In the genomic region with DNA sequence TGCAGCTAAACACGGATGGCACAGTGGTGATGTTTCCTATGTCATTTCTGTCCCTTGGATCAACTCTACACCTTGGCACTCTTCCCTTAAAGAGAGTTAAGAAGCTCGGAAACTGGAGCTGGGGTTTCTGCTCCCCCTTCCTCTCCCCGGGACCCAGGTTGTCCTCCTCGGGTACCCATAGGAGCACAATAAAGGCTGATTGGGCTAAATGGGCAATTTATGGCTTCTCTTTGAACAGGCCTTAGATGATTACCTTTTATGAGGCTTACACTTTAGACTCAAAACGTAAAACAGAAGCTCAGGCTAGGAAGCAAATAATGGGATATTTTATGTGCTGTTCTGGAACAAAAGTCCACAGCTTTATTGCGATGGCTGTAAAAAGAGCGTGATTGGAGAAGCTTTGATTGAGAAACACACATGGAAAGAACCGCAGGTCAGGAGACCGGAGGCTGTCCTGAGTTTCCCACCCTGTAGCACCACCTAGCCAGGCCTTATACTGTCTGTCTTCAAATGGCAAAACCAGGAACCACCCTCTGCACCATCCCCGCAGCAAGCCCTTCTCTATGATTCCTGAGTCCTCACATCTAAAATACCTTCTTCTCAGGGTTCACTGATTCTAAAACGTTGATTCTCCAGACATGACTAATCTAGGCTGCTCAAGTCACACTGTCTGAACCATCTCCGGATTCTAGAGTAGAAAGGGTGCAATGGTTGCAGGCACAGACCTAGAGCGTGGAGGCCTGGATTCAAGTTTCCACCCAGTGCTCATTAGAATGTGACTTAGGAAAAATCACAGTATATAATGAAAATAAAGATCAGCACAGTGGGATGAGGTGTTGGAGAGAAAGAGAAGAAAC, we compare ENCODE assay signal across 19 mouse cellular contexts.
A peak's percentile ranks its signal among the peaks of the same experiment; 100 is the strongest.
DNase-seq lines count a peak whose midpoint lies in the region; ATAC-seq and TF ChIP-seq lines count a peak whose summit lies in the region.
"Had no signal": no experiment of that assay in that cellular context is flagged by ENCODE, and none has a peak within 500 bp of the region (broad histone marks: within the 10 kb centered on the region; RNA-seq: fewer than 3 reads in every experiment).

No protein-coding gene starts in this region.

- no peak for TF ChIP-seq CTCF in intestine, postnatal 0 days (IDR thresholded peaks at IDR 0.05; ENCODE audit: low read depth)

- peaks cover 98% of the 10 kb centered on the region for H3K27me3 ChIP-seq in limb, embryonic 13.5 days
- peaks cover 98% of the 10 kb centered on the region for H3K27me3 ChIP-seq in limb, embryonic 10.5 days (ENCODE audit: low read depth, poor library complexity, severe bottlenecking)
- H3K27me3 ChIP-seq in midbrain, embryonic 15.5 days (replicated peaks) = peaks cover 11% of the 10 kb centered on the region; the same call in 1 of the 2 replicates
- H3K27me3 ChIP-seq in midbrain, embryonic 14.5 days (ENCODE audit: control insufficient read depth, insufficient read depth, low read length) = peaks cover 5% of the 10 kb centered on the region; the same call in 1 of the 2 replicates
- H3K27me3 ChIP-seq in intestine, embryonic 14.5 days (replicated peaks; ENCODE audit: control insufficient read depth, insufficient read depth, low read length) = peaks cover 26% of the 10 kb centered on the region
- H3K27me3 ChIP-seq in intestine, postnatal 0 days (replicated peaks; ENCODE audit: control insufficient read depth, insufficient read depth, low read length) = no peaks in the 10 kb centered on the region

- DNase-seq in limb, embryonic 10.5 days (ENCODE audit: low spot score) = no peak
- no peak for DNase-seq in midbrain, embryonic 14.5 days
- DNase-seq in intestine, embryonic 14.5 days (ENCODE audit: low spot score) = no peak
- DNase-seq in right cerebral cortex, postnatal 10 days (ENCODE audit: low spot score in 2 of 2) = no peak
- DNase-seq in kidney, adult 9 months = no peak
- DNase-seq: gastrocnemius, postnatal 25 days had no signal

- H3K36me3 ChIP-seq in limb, embryonic 13.5 days = no peaks in the 10 kb centered on the region
- no peaks in the 10 kb centered on the region for H3K36me3 ChIP-seq in limb, embryonic 10.5 days
- H3K36me3 ChIP-seq in midbrain, embryonic 15.5 days (replicated peaks) = no peaks in the 10 kb centered on the region
- no peaks in the 10 kb centered on the region for H3K36me3 ChIP-seq in midbrain, embryonic 14.5 days (ENCODE audit: control insufficient read depth, insufficient read depth, low read length)
- no peaks in the 10 kb centered on the region for H3K36me3 ChIP-seq in intestine, embryonic 14.5 days (ENCODE audit: control insufficient read depth, insufficient read depth, low read length)
- no peaks in the 10 kb centered on the region for H3K36me3 ChIP-seq in intestine, postnatal 0 days (ENCODE audit: control insufficient read depth, insufficient read depth)
- H3K36me3 ChIP-seq: embryonic facial prominence, embryonic 10.5 days; embryonic facial prominence, embryonic 13.5 days; forebrain, embryonic 12.5 days; G1E; heart, embryonic 12.5 days; heart, embryonic 15.5 days; hindbrain, embryonic 10.5 days; hindbrain, embryonic 13.5 days had no signal

- H3K27ac ChIP-seq in limb, embryonic 13.5 days = no peak overlapping the region
- H3K27ac ChIP-seq in limb, embryonic 10.5 days = no peak overlapping the region
- no peak overlapping the region for H3K27ac ChIP-seq in midbrain, embryonic 15.5 days
- H3K27ac ChIP-seq in midbrain, embryonic 14.5 days (replicated peaks; ENCODE audit: low read depth, low read length) = no peak overlapping the region
- H3K27ac ChIP-seq in intestine, embryonic 14.5 days (ENCODE audit: low read depth) = peak overlapping the region; percentile 20; the same call in 1 of the 2 replicates
- H3K27ac ChIP-seq in intestine, postnatal 0 days (ENCODE audit: low read depth, low read length) = peak overlapping the region; percentile 78
- H3K27ac ChIP-seq: embryonic facial prominence, embryonic 10.5 days; embryonic facial prominence, embryonic 13.5 days; forebrain, embryonic 12.5 days; heart, embryonic 15.5 days; hindbrain, embryonic 10.5 days; hindbrain, embryonic 13.5 days had no signal

- no peak overlapping the region for H3K9ac ChIP-seq in limb, embryonic 13.5 days
- no peak overlapping the region for H3K9ac ChIP-seq in midbrain, embryonic 15.5 days
- H3K9ac ChIP-seq in midbrain, embryonic 14.5 days (replicated peaks; ENCODE audit: low read length) = no peak overlapping the region
- no peak overlapping the region for H3K9ac ChIP-seq in intestine, embryonic 14.5 days (ENCODE audit: low read length)
- no peak overlapping the region for H3K9ac ChIP-seq in intestine, postnatal 0 days (ENCODE audit: low read depth, low read length)
- H3K9ac ChIP-seq: embryonic facial prominence, embryonic 13.5 days; forebrain, embryonic 12.5 days; forebrain, postnatal 0 days; heart, embryonic 12.5 days; heart, embryonic 15.5 days; hindbrain, embryonic 13.5 days had no signal

- peaks cover 15% of the 10 kb centered on the region for H3K4me1 ChIP-seq in limb, embryonic 13.5 days
- H3K4me1 ChIP-seq in limb, embryonic 10.5 days = peaks cover 51% of the 10 kb centered on the region
- H3K4me1 ChIP-seq in midbrain, embryonic 15.5 days = peaks cover 5% of the 10 kb centered on the region; the same call in 1 of the 2 replicates
- 0 out of 2 replicates have a peak, but pooled peaks cover 4% of the 10 kb centered on the region for H3K4me1 ChIP-seq in midbrain, embryonic 14.5 days (ENCODE audit: control insufficient read depth, insufficient read depth, low read length)
- peaks cover 4% of the 10 kb centered on the region; the same call in 1 of the 2 replicates for H3K4me1 ChIP-seq in intestine, embryonic 14.5 days (replicated peaks; ENCODE audit: control insufficient read depth, insufficient read depth, low read length)
- H3K4me1 ChIP-seq in intestine, postnatal 0 days (replicated peaks; ENCODE audit: control insufficient read depth, insufficient read depth, low read length) = no peaks in the 10 kb centered on the region; the same call in 1 of the 2 replicates

- H3K9me3 ChIP-seq in limb, embryonic 13.5 days = no peaks in the 10 kb centered on the region
- H3K9me3 ChIP-seq in limb, embryonic 10.5 days (replicated peaks) = no peaks in the 10 kb centered on the region
- H3K9me3 ChIP-seq in midbrain, embryonic 15.5 days = no peaks in the 10 kb centered on the region
- no peaks in the 10 kb centered on the region for H3K9me3 ChIP-seq in midbrain, embryonic 14.5 days (ENCODE audit: control insufficient read depth, low read length)
- H3K9me3 ChIP-seq in intestine, embryonic 14.5 days (ENCODE audit: control insufficient read depth, low read length) = no peaks in the 10 kb centered on the region
- no peaks in the 10 kb centered on the region for H3K9me3 ChIP-seq in intestine, postnatal 0 days (ENCODE audit: control insufficient read depth)
- H3K9me3 ChIP-seq: embryonic facial prominence, embryonic 10.5 days; embryonic facial prominence, embryonic 13.5 days; forebrain, embryonic 12.5 days; heart, embryonic 12.5 days; heart, embryonic 15.5 days; hindbrain, embryonic 10.5 days; hindbrain, embryonic 13.5 days had no signal

- WGBS in limb, embryonic 13.5 days = 19% methylated on average over 13 of the region's 13 CpGs
- 34% methylated on average over 13 of the region's 13 CpGs for WGBS in limb, embryonic 10.5 days
- WGBS in midbrain, embryonic 15.5 days = 80% methylated on average over 13 of the region's 13 CpGs
- 80% methylated on average over 13 of the region's 13 CpGs for WGBS in midbrain, embryonic 14.5 days
- 45% methylated on average over 13 of the region's 13 CpGs for WGBS in intestine, embryonic 14.5 days
- WGBS in intestine, postnatal 0 days = 24% methylated on average over 13 of the region's 13 CpGs

- H3K4me2 ChIP-seq in limb, embryonic 13.5 days (replicated peaks) = no peak overlapping the region
- no peak overlapping the region for H3K4me2 ChIP-seq in midbrain, embryonic 15.5 days
- H3K4me2 ChIP-seq in midbrain, embryonic 14.5 days (ENCODE audit: low read length) = no peak overlapping the region
- H3K4me2 ChIP-seq in intestine, embryonic 14.5 days (ENCODE audit: low read length) = no peak overlapping the region
- peak overlapping the region; percentile 38; the same call in 1 of the 2 replicates for H3K4me2 ChIP-seq in intestine, postnatal 0 days (replicated peaks; ENCODE audit: low read depth)
- H3K4me2 ChIP-seq: embryonic facial prominence, embryonic 13.5 days; forebrain, embryonic 12.5 days; heart, embryonic 12.5 days; heart, embryonic 15.5 days; hindbrain, embryonic 13.5 days had no signal

- no peak overlapping the region for H3K4me3 ChIP-seq in limb, embryonic 13.5 days
- H3K4me3 ChIP-seq in limb, embryonic 10.5 days = no peak overlapping the region
- H3K4me3 ChIP-seq in midbrain, embryonic 15.5 days = no peak overlapping the region
- no peak overlapping the region for H3K4me3 ChIP-seq in midbrain, embryonic 14.5 days (replicated peaks; ENCODE audit: low read depth, low read length)
- no peak overlapping the region for H3K4me3 ChIP-seq in intestine, embryonic 14.5 days (ENCODE audit: low read depth, low read length)
- no peak overlapping the region for H3K4me3 ChIP-seq in intestine, postnatal 0 days (ENCODE audit: low read depth, low read length)
- H3K4me3 ChIP-seq: embryonic facial prominence, embryonic 10.5 days; embryonic facial prominence, embryonic 13.5 days; erythroblast, embryonic 14.5 days; forebrain, embryonic 12.5 days; heart, embryonic 12.5 days; heart, embryonic 15.5 days; hindbrain, embryonic 10.5 days; hindbrain, embryonic 13.5 days had no signal

- ATAC-seq in limb, embryonic 13.5 days (ENCODE audit: low FRiP score, low read depth) = peak; percentile 10; the same call in 1 of the 2 replicates
- 0 out of 2 replicates have a peak, but pooled peaks have one; percentile 5 for ATAC-seq in midbrain, embryonic 15.5 days (replicated peaks)
- no peak for ATAC-seq in midbrain, embryonic 14.5 days (ENCODE audit: low FRiP score, low TSS enrichment)
- ATAC-seq in intestine, embryonic 14.5 days (replicated peaks; ENCODE audit: low FRiP score, low TSS enrichment, low read depth) = peak; percentile 72
- peak; percentile 93 for ATAC-seq in intestine, postnatal 0 days

Comparison
In these comparisons a context has a peak if more than half of its experiments do, and no peak if none do; other contexts are left out.
1. H3K27ac ChIP-seq: peak in intestine, embryonic 14.5 days (single experiment) and intestine, postnatal 0 days (single experiment); none in limb, embryonic 13.5 days (single experiment), limb, embryonic 10.5 days (single experiment), midbrain, embryonic 15.5 days (single experiment) and midbrain, embryonic 14.5 days (single experiment).